Mouse (Mus musculus) heart, adult 2 months (tissue): ENCODE data around the gene Tlx2. TPM values are rescaled to one million over a fixed set of nuclear protein-coding genes. Genes with fewer than 3 reads are reported as not detected.

Experiments used
- DNase-seq, 2 experiments: peaks; one replicate each; pipeline ENCODE4 v3.0.0; 2021
- H3K27ac ChIP-seq: fragments of 200-600 bp; 2 replicates; pipeline ENCODE4 v1.8.1; 2022
- H3K27me3 ChIP-seq: fragments of 200-500 bp; 2 replicates; pipeline ENCODE4 v1.6.1; 2012; ENCODE audit warnings: mild to moderate bottlenecking, low read length, inconsistent platforms, mixed read lengths; ENCODE audit not compliant: control insufficient read depth, insufficient read depth
- H3K36me3 ChIP-seq: fragments of 200-500 bp; 2 replicates; pipeline ENCODE4 v1.6.1; 2012; ENCODE audit warnings: low read length, inconsistent platforms; ENCODE audit not compliant: control insufficient read depth, insufficient read depth
- H3K4me1 ChIP-seq: fragments of 200-500 bp; 2 replicates; pipeline ENCODE4 v1.6.1; 2011; ENCODE audit warnings: low read length; ENCODE audit not compliant: control insufficient read depth, insufficient read depth
- H3K4me3 ChIP-seq: fragments of 200-600 bp; 2 replicates; pipeline ENCODE4 v1.8.1; 2022
- H3K79me2 ChIP-seq: fragments of 200-500 bp; replicated peaks from 2 replicates; pipeline ENCODE4 v1.6.1; 2012; ENCODE audit warnings: mild to moderate bottlenecking, inconsistent platforms, low read length, moderate library complexity, mixed read lengths; ENCODE audit not compliant: control insufficient read depth, insufficient read depth
- H3K9ac ChIP-seq: fragments of 200-500 bp; 2 replicates; pipeline ENCODE4 v1.6.1; 2012; ENCODE audit warnings: low read depth, mild to moderate bottlenecking, control low read depth, inconsistent platforms, low read length, mixed read lengths
- CTCF ChIP-seq: fragments of 200-600 bp; IDR thresholded peaks from 2 replicates; pipeline ENCODE4 v1.8.1; 2022; ENCODE audit warnings: antibody characterized with exemption, mild to moderate bottlenecking, moderate library complexity
- EP300 ChIP-seq: fragments of 200-500 bp; IDR thresholded peaks from 2 replicates; pipeline ENCODE4 v1.6.1; 2011; ENCODE audit warnings: low read depth, low read length, control low read depth; ENCODE audit not compliant: insufficient read depth
- POLR2A ChIP-seq: fragments of 200-500 bp; IDR thresholded peaks from 2 replicates; pipeline ENCODE4 v1.6.1; 2011; ENCODE audit warnings: mild to moderate bottlenecking, low read depth, low read length, control low read depth; ENCODE audit not compliant: insufficient read depth
- WGBS: fragments of 180-500 bp; shearing (Covaris S2); methylation state at CpG from one replicate; pipeline ENCODE4 v1.1.7; 2018; 5-methylcytosine and 5-hydroxymethylcytosine counted together
- intact Hi-C: fragments of 180-260 bp; cut with DNase I; formaldehyde crosslinking; loops from one replicate; pipeline ENCODE4 v1.15.1; 2025
- polyA plus RNA-seq: library from polyadenylated mRNA; depleted of rRNA; stranded (reverse); fragments of >200 nt; gene quantifications from 2 replicates; pipeline ENCODE4 v1.2.3, GENCODE M21; 2012
- total RNA-seq, 2 experiments: library from RNA; stranded (reverse); gene quantifications; 2 replicates each; pipeline ENCODE4 v1.2.3; 2021

Tlx2 gene
- total and polyA plus RNA-seq, 3 experiments: 0.14 TPM; not detected in 2

DNA sequence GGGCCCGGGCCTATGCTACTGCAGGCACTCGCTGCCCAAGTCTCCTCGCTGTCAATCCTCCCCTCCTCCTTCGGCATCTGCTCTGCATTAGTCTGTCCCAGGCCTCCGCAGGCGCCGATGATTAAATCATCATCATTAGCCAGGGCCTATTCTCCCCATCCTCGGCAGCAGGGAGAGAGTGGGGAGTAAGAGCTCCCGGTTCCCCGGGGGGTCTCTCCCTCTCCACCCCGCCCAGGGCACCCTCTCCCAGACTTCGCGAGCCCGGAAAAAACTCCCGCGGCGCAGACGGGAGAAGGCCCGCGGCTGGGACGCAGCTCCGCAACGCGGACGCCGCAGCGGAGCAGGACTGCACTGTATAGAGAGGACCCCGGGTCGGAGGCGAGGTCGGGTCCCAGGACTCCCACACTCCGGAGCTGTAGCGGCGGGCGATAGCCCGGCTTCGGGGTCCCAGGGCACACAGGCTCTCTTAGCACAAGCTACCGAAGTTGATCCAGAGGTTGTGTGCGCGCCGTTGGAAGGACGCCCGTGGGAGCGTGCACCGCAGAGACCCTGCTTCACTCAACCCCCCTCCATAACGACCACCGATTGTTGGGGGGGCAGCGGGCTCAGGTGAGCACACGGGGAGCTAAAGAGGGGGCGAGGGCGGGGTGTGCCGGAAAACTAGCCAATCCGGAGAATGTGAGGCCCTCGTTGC lies 7.7 kb upstream of the Tlx2 start, which contains the start of gene Pcgf1:
Gene Pcgf1 (plus strand): TSS at position 240 of the 694 bp plus-strand sequence.
- intact Hi-C loops: loop anchor here (1.0 kb wide), 2 partner anchors 23 to 81 kb away; partner anchors contain the start of gene Aup1
- no peak for TF ChIP-seq EP300
- DNase-seq: no peak
- Histone ChIP-seq H3K27ac (peak within 1 kb of the TSS; percentile 99), H3K27me3 (no peaks in the 10 kb centered on the region; the same call in 1 of the 2 replicates), H3K4me3 (peak within 1 kb of the TSS; percentile 98), H3K4me1 (peaks cover 4% of the 10 kb centered on the region), H3K36me3 (no peaks in the 10 kb centered on the region), H3K9ac (peak within 1 kb of the TSS; percentile 91), H3K79me2 (no peaks in the 10 kb centered on the region)
- WGBS: under 1% methylated on average over 54 of the region's 54 CpGs

- no peak for DNase-seq
- H3K79me2 ChIP-seq: no peaks in the 10 kb centered on the region
- 16% methylated on average over 2 of the region's 2 CpGs for WGBS
- peaks cover 4% of the 10 kb centered on the region for H3K4me1 ChIP-seq
- H3K36me3 ChIP-seq: no peaks in the 10 kb centered on the region
- H3K27ac ChIP-seq: no peak overlapping the region
- TF ChIP-seq POLR2A (no peak), CTCF (peak; percentile 39), EP300 (no peak)
- intact Hi-C loops: no loop called here
- no peak overlapping the region for H3K4me3 ChIP-seq
- peaks cover 21% of the 10 kb centered on the region for H3K27me3 ChIP-seq
- no peak overlapping the region for H3K9ac ChIP-seq
Measured at GRCm38 (mm10) chr6:83074979-83075378, 4.9 kb upstream of the Tlx2 start.

- no peaks in the 10 kb centered on the region for H3K79me2 ChIP-seq
- no peak overlapping the region for H3K4me3 ChIP-seq
- H3K4me1 ChIP-seq: no peaks in the 10 kb centered on the region
- H3K9ac ChIP-seq: no peak overlapping the region
- WGBS: 4% methylated on average over 24 of the region's 24 CpGs
- no peak overlapping the region for H3K27ac ChIP-seq
- TF ChIP-seq POLR2A (no peak), CTCF (no peak), EP300 (no peak)
- H3K27me3 ChIP-seq: peaks cover 38% of the 10 kb centered on the region
- intact Hi-C loops: no loop called here
- no peaks in the 10 kb centered on the region for H3K36me3 ChIP-seq
- DNase-seq: peak in 1 of 2 experiments; percentile 39
Measured at GRCm38 (mm10) chr6:83071220-83071619, 1.1 kb upstream of the Tlx2 start.

DNA sequence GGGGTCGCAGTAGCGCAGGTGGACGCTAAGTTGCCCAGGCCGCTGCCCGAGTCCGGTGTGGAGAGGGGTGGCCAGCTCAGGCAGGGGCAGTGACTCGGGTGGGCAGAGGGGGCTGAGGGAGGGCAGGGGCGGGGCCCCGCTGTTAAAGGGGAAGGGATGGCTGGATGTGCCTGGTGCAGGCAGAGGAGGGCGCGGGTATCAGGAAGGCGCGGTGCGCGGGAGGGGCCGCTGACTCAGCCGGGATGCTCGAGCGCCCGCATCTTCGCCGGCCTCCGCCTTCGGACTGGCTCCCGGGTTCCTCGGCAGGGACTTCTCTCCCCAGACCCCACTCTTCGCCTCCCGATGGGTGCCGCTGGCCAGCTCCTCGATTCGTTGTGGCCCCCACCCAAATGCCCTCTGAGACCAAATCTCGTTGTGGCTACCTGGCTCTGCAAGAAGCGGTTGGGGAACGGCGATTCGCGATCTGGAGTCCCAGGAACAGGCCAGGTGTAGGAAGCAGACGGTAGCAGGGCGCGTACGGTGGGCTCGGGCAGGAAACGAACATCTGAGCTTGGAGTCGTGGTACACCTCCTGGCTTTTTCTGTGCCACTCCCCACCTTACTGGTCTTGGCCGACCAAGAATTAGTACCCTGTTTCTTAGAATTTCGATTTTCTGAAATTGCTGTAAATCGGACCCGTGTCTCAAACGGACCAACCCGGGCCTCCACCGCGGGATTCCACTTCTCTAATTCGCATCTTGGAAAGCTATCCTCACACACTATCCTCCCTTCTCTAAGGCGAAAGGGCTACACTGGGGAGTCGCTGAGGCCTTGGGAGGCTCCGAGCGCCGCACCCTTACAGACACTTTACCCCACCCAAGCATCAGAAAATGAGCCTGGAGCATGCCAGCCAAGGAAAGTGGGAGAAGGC lies 472 bp upstream of the Tlx2 start:
- Histone ChIP-seq H3K4me3 (no peak overlapping the region), H3K27me3 (peaks cover 40% of the 10 kb centered on the region), H3K4me1 (no peaks in the 10 kb centered on the region), H3K9ac (no peak overlapping the region), H3K36me3 (no peaks in the 10 kb centered on the region), H3K79me2 (no peaks in the 10 kb centered on the region), H3K27ac (no peak overlapping the region)
- peak; percentile 45 to 67 for DNase-seq
- intact Hi-C loops: no loop called here
- 2% methylated on average over 56 of the region's 58 CpGs for WGBS
- TF ChIP-seq CTCF: no peak

- no peaks in the 10 kb centered on the region for H3K79me2 ChIP-seq
- H3K4me3 ChIP-seq: no peak overlapping the region
- 2% methylated on average over 69 of the region's 69 CpGs for WGBS
- H3K36me3 ChIP-seq: no peaks in the 10 kb centered on the region
- no peak for TF ChIP-seq EP300
- TF ChIP-seq POLR2A: no peak
- TF ChIP-seq CTCF: no peak
- H3K4me1 ChIP-seq: no peaks in the 10 kb centered on the region
- intact Hi-C loops: no loop called here
- no peak overlapping the region for H3K27ac ChIP-seq
- peak in 1 of 2 experiments; percentile 44 for DNase-seq
- H3K27me3 ChIP-seq: peaks cover 42% of the 10 kb centered on the region
- H3K9ac ChIP-seq: no peak overlapping the region
Measured at GRCm38 (mm10) chr6:83069488-83070246, 426 bp downstream of the Tlx2 start.
